Mouse (Mus musculus) liver, embryonic 15.5 days (tissue): Measurements from ENCODE around the gene Paox. TPM values are rescaled to one million over a fixed set of nuclear protein-coding genes. Genes with fewer than 3 reads are reported as not detected.

Experiments
- ATAC-seq: fragments of 200-750 bp; cut with Nextera tagmentation; 2 replicates; pipeline ENCODE4 v1.8.0; 2017; ENCODE audit warnings: moderate number of reproducible peaks, mild to moderate bottlenecking, moderate library complexity; ENCODE audit not compliant: insufficient read depth
- H3K27ac ChIP-seq: fragments of 300-500 bp; sonication (generic); replicated peaks from 2 replicates; pipeline ENCODE4 v1.5.1; 2015; ENCODE audit warnings: mild to moderate bottlenecking, inconsistent platforms
- H3K27me3 ChIP-seq: fragments of 300-500 bp; sonication (generic); 2 replicates; pipeline ENCODE4 v1.6.1; 2015; ENCODE audit warnings: mild to moderate bottlenecking, inconsistent platforms
- H3K36me3 ChIP-seq: fragments of 300-500 bp; sonication (generic); replicated peaks from 2 replicates; pipeline ENCODE4 v1.6.1; 2015; ENCODE audit warnings: moderate library complexity, mild to moderate bottlenecking, inconsistent platforms
- H3K4me1 ChIP-seq: fragments of 300-500 bp; sonication (generic); replicated peaks from 2 replicates; pipeline ENCODE4 v1.6.1; 2015; ENCODE audit warnings: inconsistent platforms
- H3K4me2 ChIP-seq: fragments of 300-500 bp; sonication (generic); 2 replicates; pipeline ENCODE4 v1.6.1; 2015; ENCODE audit warnings: moderate library complexity, mild to moderate bottlenecking, inconsistent platforms
- H3K4me3 ChIP-seq: fragments of 300-500 bp; sonication (generic); replicated peaks from 2 replicates; pipeline ENCODE4 v1.5.1; 2015; ENCODE audit warnings: mild to moderate bottlenecking, inconsistent platforms
- H3K9ac ChIP-seq: fragments of 300-500 bp; sonication (generic); 2 replicates; pipeline ENCODE4 v1.6.1; 2015; ENCODE audit warnings: moderate library complexity, mild to moderate bottlenecking, inconsistent platforms
- H3K9me3 ChIP-seq: fragments of 300-500 bp; sonication (generic); replicated peaks from 2 replicates; pipeline ENCODE4 v1.6.1; 2016; ENCODE audit warnings: inconsistent platforms
- WGBS: fragments of 180-500 bp; shearing (Covaris S2); methylation state at CpG from one replicate; pipeline ENCODE4 v1.1.7; 2015; ENCODE audit warnings: mixed read lengths; ENCODE audit not compliant: insufficient replicate concordance; 5-methylcytosine and 5-hydroxymethylcytosine counted together
- polyA plus RNA-seq: library from polyadenylated mRNA; unstranded; fragments of >200 nt; fragmentation: Nextera tagmentation; extraction: Ambion mirVana; gene quantifications from 2 replicates; pipeline ENCODE4 v1.2.1, GENCODE M21; 2015

The Paox gene
- polyA plus RNA-seq, 1 experiment from 2014 or later: 11.0 TPM

DNA sequence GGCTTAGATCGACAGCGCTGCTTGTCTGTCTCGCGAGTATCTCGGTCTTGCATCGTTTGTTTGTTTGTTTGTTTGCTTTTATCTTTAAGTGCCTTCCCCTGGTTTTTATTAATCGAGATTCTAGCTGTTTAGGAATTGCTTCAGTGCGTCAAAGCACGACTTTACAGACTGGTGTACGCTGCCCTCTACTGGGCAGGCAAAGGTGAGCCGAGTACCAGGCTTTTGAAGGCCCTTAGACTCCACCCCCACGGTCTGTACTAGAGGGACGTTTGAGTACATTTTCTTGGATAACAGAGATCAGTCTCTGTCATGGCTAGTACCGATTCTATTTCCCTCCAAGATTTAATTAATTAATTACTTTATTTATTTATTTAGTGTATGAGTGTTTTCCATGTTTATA, 25.8 kb downstream of the Paox start:
- H3K9ac ChIP-seq: no peak overlapping the region
- no peaks in the 10 kb centered on the region for H3K9me3 ChIP-seq
- 5% methylated on average over 14 of the region's 14 CpGs for WGBS
- ATAC-seq: no peak
- H3K27ac ChIP-seq: no peak overlapping the region
- H3K27me3 ChIP-seq: no peaks in the 10 kb centered on the region
- no peak overlapping the region for H3K4me3 ChIP-seq
- H3K4me1 ChIP-seq: peaks cover 14% of the 10 kb centered on the region
- H3K36me3 ChIP-seq: 0 out of 2 replicates have a peak, but pooled peaks cover 2% of the 10 kb centered on the region
- H3K4me2 ChIP-seq: no peak overlapping the region

DNA sequence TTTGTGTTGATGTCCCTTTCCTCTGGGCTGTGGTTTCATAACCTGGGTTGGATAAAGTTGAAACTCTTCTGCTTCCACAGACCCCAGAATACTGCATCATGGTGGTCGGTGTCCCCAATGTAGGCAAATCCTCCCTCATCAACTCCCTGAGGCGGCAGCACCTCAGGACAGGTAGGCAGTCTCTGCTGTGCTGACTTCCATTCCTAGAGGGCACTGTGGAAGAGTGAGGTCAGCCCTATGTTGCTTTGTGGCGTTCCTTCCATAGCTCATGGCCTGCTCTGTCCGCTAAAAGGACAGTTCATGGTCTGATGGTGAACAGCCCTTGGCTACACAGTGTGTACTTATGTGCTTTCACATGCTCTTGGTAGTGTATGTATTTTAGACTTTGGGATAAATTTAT, 29.0 kb downstream of the Paox start:
- H3K9ac ChIP-seq: no peak overlapping the region
- H3K36me3 ChIP-seq: 0 out of 2 replicates have a peak, but pooled peaks cover 2% of the 10 kb centered on the region
- 74% methylated on average over 4 of the region's 4 CpGs for WGBS
- no peak overlapping the region for H3K27ac ChIP-seq
- no peak overlapping the region for H3K4me2 ChIP-seq
- H3K4me1 ChIP-seq: 0 out of 2 replicates have a peak, but pooled peaks cover 2% of the 10 kb centered on the region
- no peak for ATAC-seq
- no peaks in the 10 kb centered on the region for H3K27me3 ChIP-seq
- no peak overlapping the region for H3K4me3 ChIP-seq
- H3K9me3 ChIP-seq: no peaks in the 10 kb centered on the region

- Histone ChIP-seq H3K9me3 (no peaks in the 10 kb centered on the region), H3K27me3 (peaks cover 46% of the 10 kb centered on the region), H3K4me1 (no peaks in the 10 kb centered on the region), H3K27ac (no peak overlapping the region), H3K4me2 (no peak overlapping the region), H3K36me3 (no peaks in the 10 kb centered on the region; the same call in 1 of the 2 replicates), H3K9ac (no peak overlapping the region), H3K4me3 (no peak overlapping the region)
- ATAC-seq: no peak
- WGBS: 15% methylated on average over 28 of the region's 28 CpGs
Observed at GRCm38 (mm10) chr7:140153383-140153782, 37.8 kb downstream of the Paox start.

DNA sequence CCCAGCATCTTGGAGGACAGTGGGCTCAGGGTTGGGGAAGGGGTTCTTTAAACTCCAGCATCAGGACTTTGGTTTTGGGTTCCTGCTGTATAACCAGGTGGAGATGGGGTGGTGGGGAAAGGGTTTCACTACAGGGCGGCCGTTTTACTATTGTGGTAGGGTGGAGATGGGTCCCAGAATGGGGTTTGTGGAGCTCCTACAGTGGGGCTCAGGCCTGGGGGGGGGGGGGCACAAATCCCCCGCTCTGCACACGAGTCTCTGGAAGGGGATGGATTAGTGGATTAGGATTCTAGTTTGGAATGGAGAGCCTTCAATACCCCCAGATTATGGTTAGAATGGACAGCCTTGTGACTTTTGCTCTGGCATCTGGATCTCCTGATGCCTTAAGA, 38.2 kb downstream of the Paox start:
- Histone ChIP-seq H3K36me3 (no peaks in the 10 kb centered on the region; the same call in 1 of the 2 replicates), H3K9ac (no peak overlapping the region), H3K4me2 (no peak overlapping the region), H3K27me3 (peaks cover 46% of the 10 kb centered on the region), H3K27ac (no peak overlapping the region), H3K4me3 (no peak overlapping the region), H3K9me3 (no peaks in the 10 kb centered on the region), H3K4me1 (no peaks in the 10 kb centered on the region)
- no peak for ATAC-seq
- 29% methylated on average over 4 of the region's 4 CpGs for WGBS

DNA sequence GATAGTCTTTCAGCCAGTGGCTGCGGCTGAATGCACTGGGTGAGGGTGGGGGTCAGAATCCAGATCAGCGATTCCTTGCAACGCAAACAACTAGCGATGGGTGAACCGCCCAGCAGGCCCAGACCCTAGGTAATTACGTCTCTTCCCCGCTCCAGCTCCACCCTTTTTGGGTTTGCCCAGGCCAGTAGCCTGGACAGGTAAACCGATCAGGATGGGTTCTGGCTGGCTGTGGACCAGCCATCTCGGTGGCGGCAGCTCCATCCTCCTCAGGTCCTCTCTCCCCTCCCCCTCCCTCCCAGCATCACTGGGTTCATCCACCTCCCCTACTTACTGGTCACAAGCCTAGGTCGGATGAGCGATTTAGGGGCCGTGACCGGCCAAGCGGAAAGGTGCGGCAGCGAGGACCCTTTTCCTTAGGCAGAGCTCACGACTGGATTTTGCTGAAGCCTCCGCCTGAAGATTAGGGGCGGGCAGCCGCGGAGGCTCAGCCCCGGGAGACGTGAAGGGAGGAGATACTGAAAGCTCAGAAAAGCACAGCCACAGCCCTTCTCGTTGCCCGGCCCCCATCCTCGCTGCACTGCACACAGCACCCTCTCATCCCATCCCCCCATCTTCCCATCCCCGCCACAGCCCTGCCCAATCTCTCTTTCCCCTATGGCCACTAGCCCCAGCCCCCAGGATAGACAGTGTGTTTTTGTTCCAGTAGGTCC, 38.8 kb downstream of the Paox start, which contains the start of gene Sprn:
Gene Sprn, minus strand, starts transcription at position 660 of the 710 bp plus-strand sequence.
- Histone ChIP-seq H3K4me2 (no peak within 1 kb of the TSS), H3K36me3 (no peaks in the 10 kb centered on the region; the same call in 1 of the 2 replicates), H3K27me3 (peaks cover 46% of the 10 kb centered on the region), H3K9ac (no peak within 1 kb of the TSS), H3K4me1 (no peaks in the 10 kb centered on the region), H3K27ac (no peak within 1 kb of the TSS), H3K9me3 (no peaks in the 10 kb centered on the region), H3K4me3 (no peak within 1 kb of the TSS)
- no peak for ATAC-seq
- WGBS: 6% methylated on average over 28 of the region's 28 CpGs

- Histone ChIP-seq H3K27ac (no peak overlapping the region), H3K36me3 (no peaks in the 10 kb centered on the region), H3K9ac (no peak overlapping the region), H3K27me3 (peaks cover 12% of the 10 kb centered on the region), H3K4me2 (no peak overlapping the region), H3K4me3 (no peak overlapping the region), H3K4me1 (no peaks in the 10 kb centered on the region), H3K9me3 (no peaks in the 10 kb centered on the region)
- 49% methylated on average over 3 of the region's 3 CpGs for WGBS
- no peak for ATAC-seq
Observed at GRCm38 (mm10) chr7:140160363-140160762, 44.8 kb downstream of the Paox start.

DNA sequence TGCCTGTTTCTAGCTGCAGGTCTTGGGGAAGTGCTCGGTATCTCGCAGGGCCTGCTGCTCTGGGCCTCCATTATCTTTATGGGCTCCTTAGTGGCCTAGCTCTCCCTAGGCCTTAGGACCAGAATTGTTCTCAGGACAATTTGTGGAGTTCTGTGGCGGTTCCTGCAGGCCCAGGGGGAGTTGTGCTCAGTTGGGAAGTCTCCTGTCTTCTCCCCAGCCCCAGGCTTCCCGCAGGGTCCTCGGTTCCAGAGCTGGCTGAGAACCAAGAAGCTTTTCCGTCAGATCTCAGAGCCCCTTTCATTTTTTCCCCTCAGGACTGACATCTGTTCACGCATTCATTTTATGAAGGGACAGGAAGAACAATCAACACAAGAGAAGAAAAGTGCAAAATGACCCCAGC, 49.1 kb downstream of the Paox start, which contains the start of gene Olfr522:
Gene Olfr522, minus strand, starts transcription at position 101 of the 400 bp plus-strand sequence.
- Histone ChIP-seq H3K4me2 (no peak within 1 kb of the TSS), H3K27me3 (no peaks in the 10 kb centered on the region), H3K27ac (no peak within 1 kb of the TSS), H3K4me3 (no peak within 1 kb of the TSS), H3K36me3 (no peaks in the 10 kb centered on the region), H3K9me3 (no peaks in the 10 kb centered on the region), H3K4me1 (no peaks in the 10 kb centered on the region), H3K9ac (no peak within 1 kb of the TSS)
- no peak for ATAC-seq
- 56% methylated on average over 7 of the region's 7 CpGs for WGBS

- H3K4me1 ChIP-seq: no peaks in the 10 kb centered on the region
- no peak overlapping the region for H3K9ac ChIP-seq
- no peak overlapping the region for H3K4me2 ChIP-seq
- no peaks in the 10 kb centered on the region for H3K36me3 ChIP-seq
- no peaks in the 10 kb centered on the region for H3K9me3 ChIP-seq
- WGBS: 36% methylated on average over 1 of the region's 1 CpGs
- no peaks in the 10 kb centered on the region for H3K27me3 ChIP-seq
- no peak overlapping the region for H3K4me3 ChIP-seq
- no peak overlapping the region for H3K27ac ChIP-seq
- ATAC-seq: no peak
Observed at GRCm38 (mm10) chr7:140167950-140168349, 52.4 kb downstream of the Paox start.

DNA sequence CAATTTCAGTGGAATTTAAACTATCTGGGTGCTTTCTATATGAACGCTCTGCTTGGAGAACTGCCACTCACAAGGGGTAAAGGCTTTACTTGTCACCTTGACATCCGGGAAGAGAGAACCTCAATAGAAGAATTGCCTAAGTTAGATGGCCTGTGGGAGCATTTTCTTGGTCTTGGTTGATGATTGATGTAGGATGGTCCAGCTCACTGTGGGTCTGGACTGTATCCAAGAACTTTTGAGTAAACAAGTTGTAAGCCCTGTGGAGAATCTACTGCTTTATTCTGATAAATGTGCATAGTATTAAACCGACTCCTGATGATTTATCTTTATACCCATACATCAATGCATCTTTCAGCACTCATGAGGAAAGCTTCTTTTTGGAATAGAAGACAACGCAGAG, 53.8 kb downstream of the Paox start:
- no peaks in the 10 kb centered on the region for H3K4me1 ChIP-seq
- H3K4me3 ChIP-seq: no peak overlapping the region
- no peak for ATAC-seq
- no peaks in the 10 kb centered on the region for H3K36me3 ChIP-seq
- WGBS: 58% methylated on average over 4 of the region's 4 CpGs
- H3K9ac ChIP-seq: no peak overlapping the region
- H3K27ac ChIP-seq: no peak overlapping the region
- H3K9me3 ChIP-seq: no peaks in the 10 kb centered on the region
- no peaks in the 10 kb centered on the region for H3K27me3 ChIP-seq
- no peak overlapping the region for H3K4me2 ChIP-seq

DNA sequence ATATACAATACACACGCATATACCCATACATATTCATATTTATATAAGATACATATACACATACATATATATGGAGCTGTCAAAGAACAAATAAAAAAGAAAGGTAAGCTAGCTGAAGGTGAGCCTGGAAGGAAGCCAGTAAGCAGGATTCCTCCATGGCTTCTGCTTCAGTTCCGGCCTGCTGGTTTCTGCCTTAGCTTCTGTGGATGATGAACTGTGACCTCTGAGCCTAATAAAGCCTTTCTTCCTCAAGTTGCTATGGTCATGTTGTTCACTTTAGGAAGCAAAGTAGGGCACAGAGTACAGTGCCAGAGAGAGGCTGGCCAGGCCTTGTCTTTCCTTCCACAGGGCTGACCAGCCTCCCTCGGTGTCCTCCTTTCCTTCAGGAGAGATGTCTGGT, 55.3 kb downstream of the Paox start:
- no peak overlapping the region for H3K27ac ChIP-seq
- no peaks in the 10 kb centered on the region for H3K4me1 ChIP-seq
- H3K9me3 ChIP-seq: no peaks in the 10 kb centered on the region
- no peaks in the 10 kb centered on the region for H3K27me3 ChIP-seq
- no peak for ATAC-seq
- H3K36me3 ChIP-seq: no peaks in the 10 kb centered on the region
- no peak overlapping the region for H3K9ac ChIP-seq
- no peak overlapping the region for H3K4me2 ChIP-seq
- no peak overlapping the region for H3K4me3 ChIP-seq
- 77% methylated on average over 3 of the region's 3 CpGs for WGBS

DNA sequence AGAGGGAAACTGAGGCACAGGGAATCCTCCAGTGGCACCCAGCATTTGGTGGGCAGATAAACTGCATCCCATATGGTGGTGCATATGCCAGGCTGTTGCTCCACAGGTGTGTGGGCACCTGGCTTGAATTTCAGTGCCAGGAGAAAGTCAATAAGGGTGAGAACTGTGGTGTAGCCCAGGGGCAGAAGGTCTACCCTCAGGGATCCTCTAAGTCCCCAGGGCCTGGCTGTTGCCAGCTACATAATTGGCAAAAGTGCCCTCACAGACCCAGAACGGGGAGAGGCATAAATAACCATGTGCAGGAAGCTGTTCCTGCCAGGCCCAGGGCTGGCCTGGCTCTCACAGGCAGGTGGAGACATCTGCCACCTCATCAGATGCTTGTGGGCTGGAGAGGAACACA, 57.3 kb downstream of the Paox start, which contains the start of gene Olfr523:
Gene Olfr523, plus strand, starts transcription at position 282 of the 400 bp plus-strand sequence.
- Histone ChIP-seq H3K4me2 (no peak within 1 kb of the TSS), H3K9me3 (no peaks in the 10 kb centered on the region), H3K4me3 (no peak within 1 kb of the TSS), H3K36me3 (no peaks in the 10 kb centered on the region), H3K9ac (no peak within 1 kb of the TSS), H3K27ac (no peak within 1 kb of the TSS), H3K27me3 (no peaks in the 10 kb centered on the region), H3K4me1 (no peaks in the 10 kb centered on the region)
- no peak for ATAC-seq
- WGBS: 22% methylated on average over 1 of the region's 1 CpGs

DNA sequence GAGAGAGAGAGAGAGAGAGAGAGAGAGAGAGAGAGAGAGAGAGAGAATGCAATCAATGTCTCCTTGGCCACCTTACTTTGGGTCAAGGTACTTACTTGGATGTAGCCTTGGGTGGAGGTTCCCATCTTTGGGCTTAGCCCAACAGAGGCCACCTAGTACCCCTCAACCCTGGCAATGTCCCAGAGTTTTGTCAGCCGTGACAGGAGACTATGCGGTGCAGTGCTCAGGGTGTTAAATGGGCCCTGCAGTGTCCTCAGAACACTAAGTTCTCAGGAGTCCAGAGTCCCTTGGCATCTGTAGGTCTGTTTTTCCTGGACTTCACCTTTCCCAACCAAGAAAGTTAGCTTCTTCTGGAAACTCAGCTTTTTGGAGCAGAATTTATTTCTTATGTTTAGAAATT, 63.6 kb downstream of the Paox start:
- no peaks in the 10 kb centered on the region for H3K27me3 ChIP-seq
- H3K4me1 ChIP-seq: no peaks in the 10 kb centered on the region
- ATAC-seq: no peak
- no peak overlapping the region for H3K4me2 ChIP-seq
- no peak overlapping the region for H3K27ac ChIP-seq
- whole genome bisulfite sequencing: 70% methylated on average over 2 of the region's 2 CpGs
- no peaks in the 10 kb centered on the region for H3K36me3 ChIP-seq
- no peaks in the 10 kb centered on the region for H3K9me3 ChIP-seq
- no peak overlapping the region for H3K9ac ChIP-seq
- H3K4me3 ChIP-seq: no peak overlapping the region
